In the genomic region with DNA sequence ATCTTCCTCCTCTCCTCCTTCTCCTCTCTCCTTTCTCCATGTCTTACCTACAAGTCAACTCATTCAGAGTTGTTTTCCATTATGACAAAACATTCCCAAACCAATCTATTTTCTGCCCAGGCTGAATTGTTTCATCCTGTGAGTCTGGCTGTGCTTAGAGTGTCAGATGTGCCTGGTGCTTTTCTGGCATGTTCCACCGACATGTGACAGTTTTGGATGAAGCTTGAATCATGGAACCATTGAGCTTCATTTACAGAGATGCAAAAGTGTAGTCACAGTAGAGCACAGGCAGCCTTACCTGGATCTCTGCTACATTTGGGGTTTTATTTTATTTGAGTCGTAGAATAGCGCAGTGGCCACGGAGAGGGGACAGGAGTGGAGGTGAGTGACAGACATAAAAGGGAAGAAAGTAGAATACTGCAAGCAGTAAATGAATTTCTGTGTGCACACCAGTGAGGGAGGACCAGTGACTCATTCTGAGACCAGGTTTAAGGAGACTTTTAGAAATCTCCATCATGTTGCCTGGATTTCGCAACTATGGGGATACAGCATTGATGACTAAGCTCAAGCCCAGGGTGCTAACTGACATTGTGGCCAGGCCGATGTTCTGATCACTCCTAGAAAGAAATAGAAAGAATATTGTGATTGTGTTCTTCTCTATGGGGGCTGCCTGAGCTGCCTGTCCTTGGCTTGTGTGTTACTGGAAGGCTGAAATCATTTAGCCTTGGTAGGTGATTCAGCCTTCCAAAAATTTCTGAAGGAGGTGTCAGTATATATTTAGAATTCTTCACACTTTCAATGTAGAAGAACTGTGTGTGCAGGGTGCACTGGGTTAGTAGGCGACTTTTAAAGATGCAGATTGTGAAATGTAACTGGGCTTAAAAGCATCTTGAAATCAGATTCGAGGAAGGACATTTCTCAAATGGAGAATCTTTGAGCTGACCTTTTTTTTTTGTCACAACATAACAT, we compare ENCODE assay signal across 23 mouse cellular contexts. TPM values are rescaled to one million over a fixed set of nuclear protein-coding genes. Genes with fewer than 3 reads are reported as not detected.
DNase-seq lines count a peak whose midpoint lies in the region; ATAC-seq and TF ChIP-seq lines count a peak whose summit lies in the region.
"Had no signal": no experiment of that assay in that cellular context is flagged by ENCODE, and none has a peak within 500 bp of the region (broad histone marks: within the 10 kb centered on the region; RNA-seq: fewer than 3 reads in every experiment).

No protein-coding gene starts in this region.

- TF ChIP-seq CTCF in embryonic fibroblast, embryonic 13.5 days (IDR thresholded peaks at IDR 0.05; ENCODE audit: borderline replicate concordance, insufficient read depth, low read length) = no peak

- no peak overlapping the region for H3K9ac ChIP-seq in intestine, embryonic 15.5 days
- H3K9ac ChIP-seq: embryonic facial prominence, embryonic 15.5 days; limb, embryonic 15.5 days; liver, embryonic 15.5 days; neural tube, embryonic 15.5 days had no signal

- no peaks in the 10 kb centered on the region for H3K9me3 ChIP-seq in intestine, embryonic 15.5 days
- H3K9me3 ChIP-seq: embryonic facial prominence, embryonic 15.5 days; forebrain, embryonic 10.5 days; hindbrain, embryonic 10.5 days; limb, embryonic 15.5 days; liver, embryonic 15.5 days; neural tube, embryonic 15.5 days had no signal

- no peak for ATAC-seq in intestine, embryonic 15.5 days
- ATAC-seq: hindbrain, postnatal 0 days had no signal

- peak; percentile 7 for DNase-seq in adrenal gland, adult 2 months
- DNase-seq in adrenal gland, postnatal 10 days = no peak
- DNase-seq in layer of hippocampus, adult 9-11 months = peak; percentile 52
- no peak for DNase-seq in layer of hippocampus, postnatal 25 days (ENCODE audit: extremely low spot score in 1 of 2, low spot score in 1 of 2)
- peak; percentile 68 for DNase-seq in telencephalon, adult 2 months (ENCODE audit: low read depth, low spot score)
- no peak for DNase-seq in gastrocnemius, postnatal 4 days (ENCODE audit: low spot score in 2 of 2)
- DNase-seq: cerebellum, adult 8-10 months; gastrocnemius, postnatal 25 days; kidney, adult 8-10 months; kidney, postnatal 25 days; midbrain, embryonic 14.5 days; thymus, postnatal 14 days had no signal

- H3K27ac ChIP-seq in embryonic fibroblast, embryonic 13.5 days (ENCODE audit: insufficient read depth, low read length) = peak overlapping the region; percentile 28
- no peak overlapping the region for H3K27ac ChIP-seq in intestine, embryonic 15.5 days
- H3K27ac ChIP-seq: embryonic facial prominence, embryonic 15.5 days; forebrain, embryonic 10.5 days; hindbrain, embryonic 10.5 days; hindbrain, postnatal 0 days; limb, embryonic 15.5 days; liver, embryonic 15.5 days; neural tube, embryonic 15.5 days had no signal

- no peak for TF ChIP-seq POLR2A in embryonic fibroblast, embryonic 13.5 days (IDR thresholded peaks at IDR 0.05; ENCODE audit: low read depth, low read length)

- H3K36me3 ChIP-seq in intestine, embryonic 15.5 days = no peaks in the 10 kb centered on the region
- H3K36me3 ChIP-seq: embryonic facial prominence, embryonic 15.5 days; forebrain, embryonic 10.5 days; hindbrain, embryonic 10.5 days; limb, embryonic 15.5 days; liver, embryonic 15.5 days; neural tube, embryonic 15.5 days had no signal

- no peak overlapping the region for H3K4me2 ChIP-seq in intestine, embryonic 15.5 days (replicated peaks)
- H3K4me2 ChIP-seq: embryonic facial prominence, embryonic 15.5 days; limb, embryonic 15.5 days; liver, embryonic 15.5 days; neural tube, embryonic 15.5 days had no signal

- H3K4me3 ChIP-seq in embryonic fibroblast, embryonic 13.5 days (ENCODE audit: insufficient read depth, low read length) = no peak overlapping the region
- H3K4me3 ChIP-seq in intestine, embryonic 15.5 days (replicated peaks) = no peak overlapping the region
- H3K4me3 ChIP-seq: embryonic facial prominence, embryonic 15.5 days; forebrain, embryonic 10.5 days; hindbrain, embryonic 10.5 days; limb, embryonic 15.5 days; liver, embryonic 15.5 days; neural tube, embryonic 15.5 days had no signal

- H3K4me1 ChIP-seq in embryonic fibroblast, embryonic 13.5 days (ENCODE audit: control insufficient read depth, insufficient read depth, low read length) = peaks cover 13% of the 10 kb centered on the region; the same call in 1 of the 2 replicates
- no peaks in the 10 kb centered on the region for H3K4me1 ChIP-seq in intestine, embryonic 15.5 days (replicated peaks)
- H3K4me1 ChIP-seq: embryonic facial prominence, embryonic 15.5 days; hindbrain, embryonic 10.5 days; limb, embryonic 15.5 days; liver, embryonic 15.5 days; neural tube, embryonic 15.5 days had no signal

- H3K27me3 ChIP-seq in intestine, embryonic 15.5 days (replicated peaks) = no peaks in the 10 kb centered on the region
- H3K27me3 ChIP-seq: CH12.LX; embryonic facial prominence, embryonic 15.5 days; limb, embryonic 15.5 days; liver, embryonic 15.5 days; neural tube, embryonic 15.5 days had no signal

- 89% methylated on average over 8 of the region's 8 CpGs for WGBS in intestine, embryonic 15.5 days

RNA-seq across cellular contexts. Expression of gene Kcnj2, which starts 10.8 kb away (rescaled TPM):
- 10 to 100 TPM in 1 of 2 experiments, 1 to 10 TPM in 1; 9.9 to 10.7 TPM for total RNA-seq in adrenal gland, adult 2 months (2021)
- polyA plus RNA-seq in adrenal gland, adult 2 months (2012; rRNA removed) = 0.44 and 0.64 TPM in 2 replicates
- total RNA-seq in adrenal gland, postnatal 10 days (2021) = 1 to 10 TPM; 4.5 to 7.6 TPM
- total RNA-seq in layer of hippocampus, postnatal 25 days (2021) = 10 to 100 TPM in 1 of 2 experiments, 1 to 10 TPM in 1; 7.1 to 10.9 TPM
- 5.8 and 8.1 TPM in 2 replicates for polyA plus RNA-seq in embryonic fibroblast, embryonic 13.5 days (2011; ENCODE audit: insufficient read length, low read depth, missing spikeins)
- total RNA-seq in gastrocnemius, postnatal 4 days (2021) = 10 to 100 TPM; 18.2 to 21.1 TPM
- polyA plus RNA-seq in intestine, embryonic 15.5 days (2015; fragmentation: Nextera tagmentation; extraction: Ambion mirVana) = 1.4 and 1.5 TPM in 2 replicates
- total RNA-seq: MEL had no signal

Comparison
In these comparisons a context has a peak if more than half of its experiments do, and no peak if none do; other contexts are left out.
1. DNase-seq: peak in adrenal gland, adult 2 months (single experiment), layer of hippocampus, adult 9-11 months (single experiment) and telencephalon, adult 2 months (single experiment); none in adrenal gland, postnatal 10 days (single experiment), layer of hippocampus, postnatal 25 days (0 of 2) and gastrocnemius, postnatal 4 days (0 of 2).